Mouse (Mus musculus) erythroblast, embryonic 14.5 days (primary cell): ENCODE results near the gene Kcnj9. TPM values are rescaled to one million over a fixed set of nuclear protein-coding genes. Genes with fewer than 3 reads are reported as not detected.
A peak's percentile ranks its signal among the peaks of the same experiment; 100 is the strongest.

ENCODE experiments used
- H3K27me3 ChIP-seq: 2 replicates; pipeline ENCODE4 v1.6.1; 2012; ENCODE audit warnings: inconsistent platforms; ENCODE audit not compliant: control insufficient read depth
- H3K36me3 ChIP-seq: 2 replicates; pipeline ENCODE4 v1.6.1; 2012; ENCODE audit warnings: mild to moderate bottlenecking, inconsistent platforms; ENCODE audit not compliant: control insufficient read depth
- H3K4me1 ChIP-seq: 2 replicates; pipeline ENCODE4 v1.6.1; 2012; ENCODE audit warnings: inconsistent platforms; ENCODE audit not compliant: control insufficient read depth
- H3K4me3 ChIP-seq: replicated peaks from 2 replicates; pipeline ENCODE3; 2012; ENCODE audit warnings: moderate library complexity, mild to moderate bottlenecking, inconsistent platforms
- H3K9me3 ChIP-seq: 2 replicates; pipeline ENCODE4 v1.6.1; 2012; ENCODE audit warnings: low read length, inconsistent platforms, mixed read lengths; ENCODE audit not compliant: control insufficient read depth
- GATA1 ChIP-seq: IDR thresholded peaks from 2 replicates; pipeline ENCODE4 v1.6.1; 2012; ENCODE audit warnings: low read length, inconsistent platforms, mixed read lengths
- TAL1 ChIP-seq: IDR thresholded peaks from 3 replicates; pipeline ENCODE4 v1.6.1; 2012; ENCODE audit warnings: low read length, inconsistent platforms, mixed read lengths
- polyA plus RNA-seq: library from polyadenylated mRNA; stranded (reverse); fragments of >175 nt; gene quantifications from 2 replicates; pipeline ENCODE4 v1.2.3, GENCODE M21; 2012

Gene Kcnj9
- polyA plus RNA-seq, 1 experiment: 0.01 TPM

- Histone ChIP-seq H3K4me3 (no peak overlapping the region), H3K9me3 (no peaks in the 10 kb centered on the region), H3K27me3 (no peaks in the 10 kb centered on the region), H3K4me1 (peaks cover 15% of the 10 kb centered on the region), H3K36me3 (peaks cover 34% of the 10 kb centered on the region)
- no peak for TF ChIP-seq GATA1
- no peak for TF ChIP-seq TAL1
Measured at GRCm38 (mm10) chr1:172317946-172318345, 11.2 kb downstream of the Kcnj9 start.

- peaks cover 20% of the 10 kb centered on the region for H3K4me1 ChIP-seq
- TF ChIP-seq TAL1: no peak
- peaks cover 34% of the 10 kb centered on the region for H3K36me3 ChIP-seq
- no peak overlapping the region for H3K4me3 ChIP-seq
- no peaks in the 10 kb centered on the region for H3K27me3 ChIP-seq
- H3K9me3 ChIP-seq: no peaks in the 10 kb centered on the region
Measured at GRCm38 (mm10) chr1:172317431-172317830, 11.7 kb downstream of the Kcnj9 start.

- Histone ChIP-seq H3K9me3 (no peaks in the 10 kb centered on the region), H3K36me3 (peaks cover 29% of the 10 kb centered on the region), H3K4me1 (peaks cover 44% of the 10 kb centered on the region), H3K27me3 (no peaks in the 10 kb centered on the region), H3K4me3 (no peak overlapping the region)
- no peak for TF ChIP-seq GATA1
Measured at GRCm38 (mm10) chr1:172314911-172315310, 14.2 kb downstream of the Kcnj9 start.

- Histone ChIP-seq H3K27me3 (no peaks in the 10 kb centered on the region), H3K4me1 (peaks cover 51% of the 10 kb centered on the region), H3K4me3 (peak overlapping the region; percentile 82), H3K36me3 (peaks cover 23% of the 10 kb centered on the region), H3K9me3 (no peaks in the 10 kb centered on the region)
- TF ChIP-seq GATA1 (no peak), TAL1 (no peak)
Measured at GRCm38 (mm10) chr1:172313613-172314411, 15.3 kb downstream of the Kcnj9 start.

GRCm38 (mm10) chr1:172312768-172313561 lies 16.2 kb downstream of the Kcnj9 start:
- TF ChIP-seq TAL1: no peak
- no peak for TF ChIP-seq GATA1
- H3K4me1 ChIP-seq: peaks cover 51% of the 10 kb centered on the region
- peak overlapping the region; percentile 82 for H3K4me3 ChIP-seq
- no peaks in the 10 kb centered on the region for H3K27me3 ChIP-seq
- no peaks in the 10 kb centered on the region for H3K9me3 ChIP-seq
- H3K36me3 ChIP-seq: peaks cover 14% of the 10 kb centered on the region

- TF ChIP-seq GATA1 (no peak), TAL1 (no peak)
- Histone ChIP-seq H3K27me3 (no peaks in the 10 kb centered on the region), H3K9me3 (no peaks in the 10 kb centered on the region), H3K4me1 (peaks cover 51% of the 10 kb centered on the region), H3K36me3 (peaks cover 7% of the 10 kb centered on the region), H3K4me3 (peak overlapping the region; percentile 82)
Measured at GRCm38 (mm10) chr1:172311921-172312767, 17.0 kb downstream of the Kcnj9 start.

GRCm38 (mm10) chr1:172311248-172311906 lies 17.7 kb downstream of the Kcnj9 start:
- Histone ChIP-seq H3K27me3 (no peaks in the 10 kb centered on the region), H3K4me1 (peaks cover 51% of the 10 kb centered on the region), H3K4me3 (peak overlapping the region; percentile 82), H3K36me3 (peaks cover 6% of the 10 kb centered on the region), H3K9me3 (no peaks in the 10 kb centered on the region)
- TF ChIP-seq TAL1 (no peak), GATA1 (no peak)

GRCm38 (mm10) chr1:172309699-172310398 lies 19.3 kb downstream of the Kcnj9 start:
- Histone ChIP-seq H3K36me3 (no peaks in the 10 kb centered on the region), H3K9me3 (no peaks in the 10 kb centered on the region), H3K4me1 (peaks cover 54% of the 10 kb centered on the region), H3K4me3 (peak overlapping the region; percentile 60), H3K27me3 (no peaks in the 10 kb centered on the region; the same call in 1 of the 2 replicates)
- TF ChIP-seq GATA1 (no peak), TAL1 (no peak)
